Mouse (Mus musculus) testis, adult 2 months (tissue): ENCODE measurements around the gene Rbms3. TPM values are rescaled to one million over a fixed set of nuclear protein-coding genes. Genes with fewer than 3 reads are reported as not detected.

Source experiments
- H3K27ac ChIP-seq: fragments of 200-500 bp; 2 replicates; pipeline ENCODE4 v1.5.1; 2012; ENCODE audit warnings: low read depth, low read length; ENCODE audit not compliant: control insufficient read depth, insufficient read depth
- H3K27me3 ChIP-seq: fragments of 200-500 bp; 2 replicates; pipeline ENCODE4 v1.6.1; 2012; ENCODE audit warnings: mild to moderate bottlenecking, low read length, moderate library complexity; ENCODE audit not compliant: control insufficient read depth, insufficient read depth
- H3K36me3 ChIP-seq: fragments of 200-500 bp; 2 replicates; pipeline ENCODE4 v1.6.1; 2012; ENCODE audit warnings: mild to moderate bottlenecking, low read length; ENCODE audit not compliant: control insufficient read depth, insufficient read depth
- H3K4me1 ChIP-seq: fragments of 200-500 bp; 2 replicates; pipeline ENCODE4 v1.6.1; 2012; ENCODE audit warnings: low read length; ENCODE audit not compliant: control insufficient read depth, insufficient read depth
- H3K4me3 ChIP-seq: fragments of 200-500 bp; 2 replicates; pipeline ENCODE4 v1.5.1; 2012; ENCODE audit warnings: low read depth, mild to moderate bottlenecking, low read length, moderate library complexity, mixed read lengths; ENCODE audit not compliant: control insufficient read depth
- CTCF ChIP-seq: fragments of 200-500 bp; IDR thresholded peaks from 2 replicates; pipeline ENCODE4 v1.5.1; 2012; ENCODE audit warnings: low read depth, mild to moderate bottlenecking, inconsistent platforms, low read length, moderate library complexity; ENCODE audit not compliant: control insufficient read depth, insufficient read depth, insufficient replicate concordance
- POLR2A ChIP-seq: fragments of 200-500 bp; IDR thresholded peaks from 2 replicates; pipeline ENCODE4 v1.6.1; 2012; ENCODE audit warnings: low read depth, mild to moderate bottlenecking, inconsistent platforms, low read length, moderate library complexity; ENCODE audit not compliant: control insufficient read depth
- polyA plus RNA-seq: library from polyadenylated mRNA; depleted of rRNA; stranded (reverse); fragments of >200 nt; gene quantifications from 2 replicates; pipeline ENCODE4 v1.2.3, GENCODE M21; 2012

Rbms3 gene
- polyA plus RNA-seq, 1 experiment, result 0.72 TPM

- H3K4me3 ChIP-seq, result no peak overlapping the region
- H3K4me1 ChIP-seq, result no peaks in the 10 kb centered on the region
- H3K36me3 ChIP-seq, result no peaks in the 10 kb centered on the region
- TF ChIP-seq CTCF (no peak), POLR2A (no peak)
- H3K27ac ChIP-seq, result no peak overlapping the region
- H3K27me3 ChIP-seq, result no peaks in the 10 kb centered on the region
These were observed 953.3 kb downstream of the Rbms3 start for GRCm38 (mm10) chr9:116676445-116676844.

- H3K4me1 ChIP-seq, result no peaks in the 10 kb centered on the region
- H3K27ac ChIP-seq, result no peak overlapping the region
- no peak overlapping the region for H3K4me3 ChIP-seq
- TF ChIP-seq POLR2A (no peak), CTCF (no peak)
- no peaks in the 10 kb centered on the region for H3K27me3 ChIP-seq
- H3K36me3 ChIP-seq, result no peaks in the 10 kb centered on the region
These were observed 955.5 kb downstream of the Rbms3 start for GRCm38 (mm10) chr9:116674191-116674590.

GRCm38 (mm10) chr9:116661026-116661425, 968.7 kb downstream of the Rbms3 start:
- TF ChIP-seq CTCF (no peak), POLR2A (no peak)
- H3K27ac ChIP-seq, result no peak overlapping the region
- no peaks in the 10 kb centered on the region for H3K4me1 ChIP-seq
- H3K27me3 ChIP-seq, result no peaks in the 10 kb centered on the region
- no peaks in the 10 kb centered on the region for H3K36me3 ChIP-seq
- no peak overlapping the region for H3K4me3 ChIP-seq

- Histone ChIP-seq H3K27ac (no peak overlapping the region), H3K4me1 (no peaks in the 10 kb centered on the region), H3K36me3 (no peaks in the 10 kb centered on the region), H3K4me3 (no peak overlapping the region), H3K27me3 (no peaks in the 10 kb centered on the region)
- TF ChIP-seq POLR2A, result no peak
- TF ChIP-seq CTCF, result no peak
These were observed 969.8 kb downstream of the Rbms3 start for GRCm38 (mm10) chr9:116659936-116660335.

GRCm38 (mm10) chr9:116657141-116657540, 972.6 kb downstream of the Rbms3 start:
- no peak overlapping the region for H3K4me3 ChIP-seq
- no peak overlapping the region for H3K27ac ChIP-seq
- no peak for TF ChIP-seq CTCF
- no peak for TF ChIP-seq POLR2A
- no peaks in the 10 kb centered on the region for H3K4me1 ChIP-seq
- H3K27me3 ChIP-seq, result no peaks in the 10 kb centered on the region
- no peaks in the 10 kb centered on the region for H3K36me3 ChIP-seq

GRCm38 (mm10) chr9:116651414-116651813, 978.3 kb downstream of the Rbms3 start:
- no peak overlapping the region for H3K27ac ChIP-seq
- no peaks in the 10 kb centered on the region for H3K27me3 ChIP-seq
- TF ChIP-seq CTCF (peak; percentile 36; the same call in 1 of the 2 replicates), POLR2A (no peak)
- H3K4me1 ChIP-seq, result no peaks in the 10 kb centered on the region
- no peaks in the 10 kb centered on the region for H3K36me3 ChIP-seq
- no peak overlapping the region for H3K4me3 ChIP-seq

GRCm38 (mm10) chr9:116649955-116650354, 979.8 kb downstream of the Rbms3 start:
- Histone ChIP-seq H3K4me1 (no peaks in the 10 kb centered on the region), H3K36me3 (no peaks in the 10 kb centered on the region), H3K27me3 (no peaks in the 10 kb centered on the region), H3K4me3 (no peak overlapping the region), H3K27ac (no peak overlapping the region)
- TF ChIP-seq CTCF, result no peak
- TF ChIP-seq POLR2A, result no peak
